Mouse (Mus musculus): Measurements from ENCODE around the gene Olfr612.
"Not testable (repeated sequence)": the region's sequence is repeated elsewhere in the genome, so short reads cannot be mapped to it uniquely, and the experiment has no call there.

The Olfr612 gene

DNA sequence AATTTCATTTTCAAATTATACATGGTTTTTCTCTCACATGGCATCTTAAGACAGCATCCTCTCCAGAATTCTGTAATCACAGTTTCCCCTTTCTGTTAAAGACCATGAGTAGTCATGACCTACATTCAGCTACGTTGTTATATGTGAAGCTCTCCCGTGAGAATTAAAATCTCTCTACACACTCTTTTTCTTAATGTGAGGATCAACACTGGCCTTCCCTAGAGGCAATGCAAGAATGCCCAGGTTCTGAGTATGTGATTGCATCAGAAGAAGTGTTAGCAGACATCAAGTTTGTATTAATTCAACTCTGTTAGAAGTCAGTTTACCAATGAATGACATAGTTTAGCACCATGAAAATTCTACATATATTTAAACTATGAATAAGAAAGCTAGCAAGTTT is at the start of gene Olfr612:
Olfr612 (minus strand) TSS at position 101 of the 400 bp plus-strand sequence.
- in situ Hi-C loops (cut with MboI): not testable (repeated sequence)

DNA sequence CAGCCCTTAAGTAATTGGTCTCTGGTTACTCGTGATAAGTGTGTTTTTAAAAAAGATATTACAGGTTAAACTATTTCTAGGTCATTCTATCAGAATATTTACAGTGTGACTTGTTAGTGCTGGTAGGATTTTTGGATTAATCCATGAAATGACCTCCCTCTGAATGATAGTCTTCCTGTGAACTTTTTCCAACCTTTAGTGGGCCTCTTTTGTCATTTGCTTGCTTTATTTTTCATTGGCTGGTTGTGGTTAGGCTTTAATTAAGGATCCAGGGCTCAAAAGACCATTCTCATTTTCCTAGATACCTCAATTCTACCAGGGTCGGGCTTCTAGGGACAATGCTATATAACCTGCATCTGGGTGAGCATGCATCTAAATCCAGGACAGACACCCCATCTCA is 47.3 kb upstream of the Olfr612 start, which contains the start of gene Olfr618:
Olfr618 (plus strand) TSS at position 301 of the 400 bp plus-strand sequence.
- in situ Hi-C loops (cut with MboI): no loop called here

DNA sequence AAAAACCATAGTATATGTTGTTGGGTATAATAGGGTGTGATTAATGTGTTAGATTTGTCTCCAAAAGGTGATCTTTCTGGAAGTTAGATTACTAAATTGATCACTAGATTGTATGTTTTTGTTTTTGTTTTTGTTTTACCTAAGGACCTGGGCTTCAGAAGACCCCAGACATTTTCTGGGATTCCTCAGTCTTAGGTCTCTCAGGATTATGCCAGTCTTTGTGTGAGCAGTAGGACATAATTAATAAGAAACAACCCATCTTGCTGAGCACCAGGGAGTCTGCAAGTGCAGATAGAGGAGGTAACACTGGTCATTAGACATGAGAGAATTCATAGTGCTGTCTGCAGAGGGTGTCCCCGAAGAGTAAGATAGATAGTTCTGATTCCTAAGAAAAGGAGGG is 30.2 kb upstream of the Olfr612 start, which contains the start of gene Olfr617:
Olfr617 (plus strand) TSS at position 301 of the 400 bp plus-strand sequence.
- in situ Hi-C loops (cut with MboI): no loop called here

DNA sequence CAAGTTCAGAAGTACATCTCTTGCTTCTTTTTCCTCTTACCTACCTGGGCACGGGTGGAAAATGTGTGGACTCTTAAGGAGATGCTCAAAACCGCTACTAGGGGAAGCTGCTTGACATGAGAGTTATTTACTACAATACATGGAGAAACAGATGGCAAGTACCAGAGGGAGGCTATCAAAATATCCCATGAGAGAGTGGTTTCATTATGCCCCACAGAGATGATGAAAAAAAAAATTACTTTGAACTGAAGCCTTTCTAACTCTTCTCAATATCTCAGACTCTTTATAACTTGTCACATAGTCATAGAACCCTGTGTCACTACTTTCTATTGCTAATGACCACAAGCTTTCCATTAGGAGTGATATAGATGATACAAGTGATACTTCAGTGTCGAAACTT is 26.5 kb upstream of the Olfr612 start, which contains the start of gene Olfr616:
Olfr616 (minus strand) TSS at position 101 of the 400 bp plus-strand sequence.
- in situ Hi-C loops (cut with MboI): no loop called here

DNA sequence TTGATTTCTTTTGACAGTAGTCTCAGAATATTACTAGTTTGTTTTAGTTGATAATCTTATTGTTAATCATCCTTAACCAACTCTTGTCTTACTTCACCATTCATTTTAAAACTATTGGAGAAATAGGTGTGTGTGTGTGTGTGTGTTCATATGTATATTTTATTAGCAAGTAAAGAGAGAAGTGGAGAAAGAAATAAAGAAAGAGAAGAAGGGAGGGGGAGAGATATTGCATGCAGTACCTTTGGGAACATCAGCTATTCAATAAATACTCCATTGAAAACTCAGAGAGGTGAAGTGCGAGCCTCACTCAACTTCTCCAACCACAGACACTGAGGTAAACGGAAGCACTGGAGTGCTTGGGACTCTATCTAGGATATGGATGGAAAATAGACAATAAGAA is 13.3 kb upstream of the Olfr612 start, which contains the start of gene Olfr615:
Olfr615 (plus strand) TSS at position 301 of the 400 bp plus-strand sequence.
- in situ Hi-C loops (cut with MboI): no loop called here

DNA sequence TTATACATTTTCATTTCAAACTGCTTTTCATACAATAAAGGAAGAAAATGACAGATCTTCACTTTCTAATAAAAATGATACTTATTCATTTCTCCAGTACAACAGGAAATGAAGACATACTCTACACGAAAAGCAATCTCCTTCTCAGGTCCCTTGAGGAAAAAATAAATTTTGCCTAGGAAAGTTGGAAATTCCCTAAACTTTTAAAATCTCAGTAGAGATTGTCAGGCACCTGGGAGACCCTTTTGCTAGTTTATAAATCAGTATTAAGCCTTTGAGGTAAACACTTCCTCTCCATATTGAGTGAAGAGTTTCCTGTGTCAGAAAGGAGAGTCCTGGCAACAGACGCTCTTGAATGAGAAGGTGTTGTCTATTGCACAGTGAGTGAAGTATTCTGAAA is 5.3 kb upstream of the Olfr612 start, which contains the start of gene Olfr613:
Olfr613 (plus strand) TSS at position 301 of the 400 bp plus-strand sequence.
- in situ Hi-C loops (cut with MboI): no loop called here

DNA sequence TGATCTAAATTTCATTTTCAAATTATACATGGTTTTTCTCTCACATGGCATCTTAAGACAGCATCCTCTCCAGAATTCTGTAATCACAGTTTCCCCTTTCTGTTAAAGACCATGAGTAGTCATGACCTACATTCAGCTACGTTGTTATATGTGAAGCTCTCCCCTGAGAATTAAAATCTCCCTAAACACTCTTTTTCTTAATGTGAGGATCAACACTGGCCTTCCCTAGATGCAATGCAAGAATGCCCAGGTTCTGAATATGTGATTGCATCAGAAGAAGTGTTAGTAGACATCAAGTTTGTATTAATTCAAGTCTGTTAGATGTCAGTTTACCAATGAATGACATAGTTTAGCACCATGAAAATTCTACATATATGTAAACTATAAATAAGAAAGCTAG is 21.8 kb downstream of the Olfr612 start, which contains the start of gene Olfr611:
Olfr611 (minus strand) TSS at position 101 of the 400 bp plus-strand sequence.
- in situ Hi-C loops (cut with MboI): not testable (repeated sequence)

DNA sequence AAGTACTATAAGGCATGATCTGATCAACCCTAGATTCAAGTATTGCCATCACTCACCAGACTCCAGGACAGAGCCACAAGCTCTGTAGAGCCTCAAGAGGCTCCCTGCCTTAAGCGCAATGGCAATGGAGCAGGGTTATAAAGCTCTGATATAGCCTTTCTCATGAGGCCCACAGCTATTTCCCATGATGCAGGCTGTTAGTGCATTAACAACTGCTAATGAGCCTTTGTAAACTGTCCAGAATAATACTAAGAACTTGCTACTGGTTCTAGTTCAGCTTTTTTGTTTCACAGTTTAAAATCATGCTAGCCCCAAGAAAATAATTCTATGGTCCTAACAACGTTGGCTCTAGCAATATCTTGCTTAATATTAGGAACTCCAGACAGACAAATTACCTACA is 30.5 kb downstream of the Olfr612 start, which contains the start of gene Olfr610:
Olfr610 (minus strand) TSS at position 101 of the 400 bp plus-strand sequence.
- in situ Hi-C loops (cut with MboI): no loop called here

DNA sequence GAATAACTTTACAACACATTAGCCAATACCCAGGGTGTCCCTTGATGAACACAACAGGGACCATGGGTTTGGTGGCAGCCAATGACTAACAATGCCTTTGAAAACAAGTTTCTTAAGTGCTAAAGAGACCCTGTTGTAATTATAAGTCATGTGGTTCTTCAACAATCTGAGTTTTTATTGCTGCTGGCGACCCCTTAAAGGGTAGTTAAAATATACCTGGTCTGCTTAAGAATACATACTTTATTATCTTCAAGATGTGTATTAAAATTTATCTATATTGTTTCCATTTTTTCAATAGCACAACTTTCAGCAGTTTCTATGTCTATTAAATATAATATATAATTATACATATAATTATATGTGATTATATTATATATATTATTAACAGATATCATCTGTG is 44.6 kb downstream of the Olfr612 start, which contains the start of gene Olfr609:
Olfr609 (minus strand) TSS at position 101 of the 400 bp plus-strand sequence.
- in situ Hi-C loops (cut with MboI): no loop called here
